Mouse (Mus musculus): Measurements from ENCODE around the gene Zswim3.
A peak's percentile ranks its signal among the peaks of the same experiment; 100 is the strongest.

The Zswim3 gene

GRCm38 (mm10) chr2:164804533-164805331, at the start of gene Zswim3, which contains the start of gene Acot8:
Gene Zswim3, plus strand, starts transcription at chr2:164805098.
Gene Acot8, minus strand, starts transcription at chr2:164804882.
- DNase-seq (ENCODE audit: low spot score) = peak; percentile 90

DNA sequence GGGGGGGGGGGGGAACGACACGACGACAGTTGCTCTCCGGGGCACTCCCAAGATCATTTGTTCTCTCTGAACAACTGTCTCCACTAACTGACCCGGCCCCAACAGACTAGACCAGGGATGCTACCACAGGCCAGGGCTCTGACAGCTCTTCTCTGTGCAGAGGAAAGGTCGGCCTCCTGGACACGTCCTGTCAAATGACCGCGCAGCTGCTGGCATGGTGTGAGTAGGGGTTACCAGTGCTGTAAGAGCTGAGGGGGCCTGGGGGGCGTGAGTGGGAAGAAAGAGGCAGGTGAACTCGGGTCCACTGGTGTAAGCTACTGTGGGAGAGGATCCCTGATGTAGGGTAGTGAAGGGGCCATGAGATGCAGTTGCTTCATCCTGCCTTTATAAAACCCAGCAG, 47.1 kb upstream of the Zswim3 start:
- DNase-seq (ENCODE audit: low spot score) = no peak

DNA sequence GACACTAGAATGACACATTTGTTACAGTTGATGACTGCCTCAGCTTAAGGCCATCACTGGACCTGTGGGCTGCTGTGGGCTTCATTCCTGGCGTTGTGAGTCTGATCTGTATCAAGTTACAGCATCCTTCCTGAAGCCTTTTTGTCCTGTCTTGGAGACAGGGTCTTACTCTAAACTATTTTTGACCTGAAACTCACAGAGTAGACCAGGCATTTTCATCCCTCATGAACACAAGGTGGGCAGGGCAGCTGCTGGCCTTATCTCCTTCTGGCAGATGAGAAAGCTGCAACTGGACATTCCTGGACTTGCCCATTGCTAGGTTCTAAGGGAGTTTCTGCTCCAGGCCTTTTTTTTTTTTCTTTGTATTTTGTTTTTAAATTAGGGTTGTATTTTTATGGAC, 46.2 kb upstream of the Zswim3 start:
- no peak for DNase-seq (ENCODE audit: low spot score)

DNA sequence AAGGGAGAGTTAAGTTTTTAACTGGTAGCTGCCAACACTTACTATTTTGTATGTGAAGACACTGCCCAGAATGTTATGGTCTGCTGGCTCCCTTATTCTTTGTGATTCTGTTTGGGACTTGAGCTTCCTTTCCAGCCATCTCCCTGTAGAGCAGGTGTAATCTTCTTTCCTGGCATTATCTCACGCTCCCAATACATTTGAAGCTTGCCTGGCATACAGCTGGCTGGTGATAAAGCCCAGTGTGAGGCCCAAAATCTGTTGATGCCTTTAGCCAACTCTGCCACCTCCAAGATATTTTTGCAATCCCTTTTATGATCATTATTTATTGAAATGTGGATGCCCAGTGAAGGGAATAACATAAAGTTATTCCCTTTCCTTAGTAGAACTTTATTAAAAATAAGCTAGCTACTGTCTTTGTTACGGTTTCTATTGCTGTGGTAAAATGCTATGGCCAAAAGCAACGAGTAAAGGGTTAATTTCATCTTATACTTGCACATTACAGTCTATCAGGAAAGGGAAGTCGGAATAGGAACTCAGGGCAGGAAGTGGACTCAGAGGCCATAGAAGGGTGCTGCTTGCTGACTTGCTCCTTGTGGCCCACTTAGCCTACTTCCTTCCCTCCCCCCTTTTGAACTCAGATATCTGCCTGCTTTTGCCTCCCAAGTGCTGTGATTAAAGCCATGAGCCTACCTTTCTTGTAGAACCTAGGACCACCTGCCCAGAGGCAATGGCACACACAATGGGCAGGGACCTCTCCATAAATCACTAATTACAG, 44.7 kb upstream of the Zswim3 start:
- no peak for DNase-seq (ENCODE audit: low spot score)

- no peak for DNase-seq (ENCODE audit: low spot score)
Observed at GRCm38 (mm10) chr2:164761502-164761901, 43.4 kb upstream of the Zswim3 start.

DNA sequence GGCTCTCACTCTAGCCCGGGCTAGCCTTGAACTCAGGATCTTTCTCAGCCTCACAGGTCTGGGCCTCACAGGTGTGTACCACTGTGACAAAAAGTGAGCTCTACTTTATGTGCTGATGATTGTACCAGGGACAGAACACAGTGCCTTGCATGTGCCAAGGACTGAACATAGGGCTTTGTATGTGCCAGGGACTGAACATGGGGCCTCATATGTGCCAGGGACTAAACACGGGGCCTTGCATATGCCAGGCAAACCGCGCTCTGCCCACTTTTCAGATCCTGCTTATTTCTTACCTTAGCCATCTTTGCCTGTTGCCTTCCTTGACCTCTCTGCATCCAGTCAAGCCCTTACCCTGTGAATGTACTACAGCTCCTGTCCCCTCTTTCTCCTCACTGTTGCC, 42.9 kb upstream of the Zswim3 start:
- DNase-seq (ENCODE audit: low spot score) = no peak

DNA sequence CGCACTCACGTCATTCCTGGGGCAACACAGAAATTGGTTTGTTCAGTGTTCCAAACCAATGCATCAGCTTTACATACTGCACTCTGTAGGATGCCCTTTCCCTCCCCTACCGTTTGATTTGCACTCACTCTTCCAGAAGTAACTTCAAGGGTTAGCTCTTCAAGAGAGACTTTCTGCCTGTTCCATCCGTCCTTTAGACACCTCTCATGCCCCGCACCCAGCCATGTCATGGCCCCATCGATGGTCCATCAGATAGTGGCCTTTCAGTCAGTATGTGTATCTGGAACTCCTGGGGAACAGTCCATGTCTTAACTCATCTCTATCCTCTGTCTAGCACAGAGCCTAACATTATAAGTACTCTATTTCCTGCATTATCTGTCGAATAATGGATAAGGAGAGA, 42.3 kb upstream of the Zswim3 start:
- no peak for DNase-seq (ENCODE audit: low spot score)

DNA sequence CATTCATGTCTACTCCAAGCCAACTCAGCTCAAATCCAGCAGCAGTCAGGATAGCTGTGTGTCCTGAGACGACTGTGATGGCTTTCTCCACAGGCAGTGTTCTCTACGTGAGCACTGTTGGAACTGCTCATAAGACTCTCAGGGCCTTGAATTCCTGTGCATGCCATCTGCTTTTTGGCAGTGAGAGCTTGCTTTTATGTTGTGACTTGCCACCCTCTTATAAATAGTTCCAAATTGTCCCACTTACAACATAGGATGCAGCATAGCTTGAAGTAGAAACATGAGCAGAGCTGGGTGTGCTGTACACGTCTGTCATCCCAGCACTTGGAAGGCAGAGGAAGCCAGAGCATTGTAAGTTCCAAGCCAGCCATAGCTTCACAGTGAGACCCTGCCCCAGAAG, 39.1 kb upstream of the Zswim3 start:
- DNase-seq (ENCODE audit: low spot score) = no peak

GRCm38 (mm10) chr2:164767812-164768540, 36.9 kb upstream of the Zswim3 start:
- DNase-seq (ENCODE audit: low spot score) = no peak

GRCm38 (mm10) chr2:164769258-164770037, 35.5 kb upstream of the Zswim3 start, which contains the start of gene Ube2c:
Gene Ube2c, plus strand, starts transcription at chr2:164769898.
- peak; percentile 93 for DNase-seq (ENCODE audit: low spot score)

DNA sequence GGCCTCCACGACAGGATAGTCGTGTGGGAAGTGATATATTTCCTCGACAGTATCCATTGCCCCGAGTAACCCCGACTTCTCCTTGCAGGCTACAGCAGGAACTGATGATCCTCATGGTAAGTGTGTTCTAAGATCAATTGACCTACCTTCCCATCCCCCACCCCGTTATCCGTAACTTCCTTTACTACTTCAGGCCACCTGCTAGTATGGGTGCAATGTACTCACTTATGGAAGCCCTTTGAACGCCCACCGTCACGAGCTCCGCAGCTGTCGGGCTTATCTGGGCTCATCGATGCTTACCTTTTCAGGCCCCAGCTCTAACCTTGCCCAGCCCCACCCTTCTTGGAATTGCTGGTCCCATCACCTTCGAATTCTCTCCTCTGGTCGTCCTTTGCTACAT, 34.6 kb upstream of the Zswim3 start:
- DNase-seq (ENCODE audit: low spot score) = no peak

GRCm38 (mm10) chr2:164771123-164771522, 33.8 kb upstream of the Zswim3 start:
- DNase-seq (ENCODE audit: low spot score) = no peak

DNA sequence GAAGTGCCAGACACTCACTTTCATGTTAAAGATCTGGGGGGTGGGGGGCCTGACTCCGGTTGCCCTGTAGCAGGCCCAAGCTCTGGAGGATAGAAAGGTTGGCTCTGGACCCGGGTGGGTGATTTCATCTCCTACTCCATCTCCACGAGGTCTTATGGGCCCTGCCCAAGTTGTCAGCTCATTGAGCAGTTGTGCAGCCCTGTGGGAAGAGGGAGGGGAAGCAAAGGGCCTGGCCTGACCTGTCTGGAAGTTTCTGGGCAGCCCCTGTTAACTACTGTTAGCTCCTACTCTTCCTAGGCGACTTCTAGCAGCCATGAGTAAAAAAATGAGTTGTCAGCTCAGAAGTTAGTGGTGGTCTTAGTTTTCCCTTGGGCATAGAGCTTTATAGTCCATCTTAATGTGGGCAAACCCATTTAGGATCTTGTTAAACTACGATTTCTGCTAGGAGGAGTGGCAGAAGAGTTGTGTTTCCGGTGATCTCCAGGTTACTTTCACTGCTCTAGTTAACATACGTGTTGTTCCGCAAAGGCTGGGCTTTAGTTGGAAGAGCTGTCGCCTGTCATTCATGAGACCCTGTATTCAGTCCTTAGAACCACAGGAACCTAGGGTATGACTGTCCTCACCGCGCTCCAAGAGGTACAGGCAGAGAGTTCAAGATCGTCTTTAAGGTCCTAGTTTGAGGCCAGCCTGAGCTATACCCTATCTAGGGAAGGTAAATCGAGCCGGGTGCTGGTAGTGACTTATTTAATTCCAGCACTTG, 31.5 kb upstream of the Zswim3 start:
- DNase-seq (ENCODE audit: low spot score) = no peak

DNA sequence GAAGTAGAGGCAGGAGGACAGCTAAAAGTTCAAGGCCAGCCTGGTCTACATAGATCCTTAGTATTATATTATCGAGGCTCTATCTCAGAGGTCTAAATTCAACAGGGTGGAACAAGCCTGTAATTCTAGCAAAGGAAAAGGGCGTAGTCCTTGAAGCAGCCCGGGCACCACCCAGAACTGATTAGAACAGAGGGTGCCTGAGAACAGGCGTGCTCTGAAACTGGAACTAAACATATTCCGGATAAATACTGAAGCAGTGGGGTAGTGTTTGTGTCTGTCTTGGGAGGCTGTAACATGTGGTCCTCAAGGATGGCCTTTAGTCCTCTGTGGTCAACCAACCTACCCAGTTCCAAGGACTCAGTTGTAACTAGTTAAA, 30.9 kb upstream of the Zswim3 start:
- no peak for DNase-seq (ENCODE audit: low spot score)

- DNase-seq (ENCODE audit: low spot score) = no peak
Observed at GRCm38 (mm10) chr2:164776130-164776529, 28.8 kb upstream of the Zswim3 start.

- no peak for DNase-seq (ENCODE audit: low spot score)
Observed at GRCm38 (mm10) chr2:164776801-164777200, 28.1 kb upstream of the Zswim3 start.

- no peak for DNase-seq (ENCODE audit: low spot score)
Observed at GRCm38 (mm10) chr2:164777246-164778014, 27.5 kb upstream of the Zswim3 start.

GRCm38 (mm10) chr2:164778015-164778287, 26.9 kb upstream of the Zswim3 start:
- DNase-seq (ENCODE audit: low spot score) = no peak

- no peak for DNase-seq (ENCODE audit: low spot score)
Observed at GRCm38 (mm10) chr2:164778809-164779208, 26.1 kb upstream of the Zswim3 start.

DNA sequence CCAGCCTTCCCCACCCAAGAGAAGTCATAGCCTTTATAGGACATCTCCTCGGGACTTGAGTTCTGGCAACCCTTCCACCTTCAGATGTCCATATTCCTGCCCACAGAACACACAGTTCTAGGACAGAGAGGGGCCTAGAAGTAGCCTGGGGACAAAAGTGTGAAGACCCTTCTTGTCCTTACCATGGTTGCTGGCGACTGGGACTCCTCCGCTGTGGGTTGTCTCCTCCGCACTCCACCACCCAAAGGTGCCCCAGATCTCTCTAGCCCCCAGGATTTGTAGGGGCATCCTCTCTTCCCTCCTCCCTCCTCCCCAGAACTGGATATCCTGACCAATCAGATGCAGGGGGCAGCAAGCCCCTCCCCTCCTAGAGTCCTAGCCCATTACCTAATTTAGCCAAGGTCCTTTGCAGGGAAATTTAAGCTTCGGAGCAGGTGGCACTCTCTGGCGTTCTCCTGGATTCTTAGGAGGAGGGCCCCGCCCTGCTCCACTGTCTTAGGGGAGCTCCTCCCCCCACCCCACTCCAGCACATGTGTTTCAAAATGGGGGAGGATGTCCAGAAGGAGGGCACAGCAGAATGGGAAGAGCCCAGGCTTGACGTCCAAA, 25.3 kb upstream of the Zswim3 start, which contains the start of gene Tnnc2:
Gene Tnnc2 (minus strand): TSS at position 487 of the 606 bp plus-strand sequence.
- no peak for DNase-seq (ENCODE audit: low spot score)
